Mouse (Mus musculus) liver, embryonic 13.5 days (tissue): ENCODE measurements around the gene Laptm5. TPM values are rescaled to one million over a fixed set of nuclear protein-coding genes. Genes with fewer than 3 reads are reported as not detected.

Source experiments
- ATAC-seq: fragments of 200-750 bp; cut with Nextera tagmentation; 2 replicates; pipeline ENCODE4 v1.8.0; 2017; ENCODE audit warnings: low read depth, mild to moderate bottlenecking, moderate number of reproducible peaks, moderate library complexity
- DNase-seq: peaks from one replicate; pipeline ENCODE4 v3.0.0; 2022
- H3K27ac ChIP-seq: fragments of 300-500 bp; sonication (generic); 2 replicates; pipeline ENCODE4 v1.5.1; 2015; ENCODE audit warnings: moderate library complexity, mild to moderate bottlenecking, inconsistent platforms
- H3K27me3 ChIP-seq: fragments of 300-500 bp; sonication (generic); 2 replicates; pipeline ENCODE4 v1.6.1; 2015; ENCODE audit warnings: mild to moderate bottlenecking, inconsistent platforms
- H3K36me3 ChIP-seq: fragments of 300-500 bp; sonication (generic); 2 replicates; pipeline ENCODE4 v1.6.1; 2015; ENCODE audit warnings: mild to moderate bottlenecking, inconsistent platforms
- H3K4me1 ChIP-seq: fragments of 300-500 bp; sonication (generic); replicated peaks from 2 replicates; pipeline ENCODE4 v1.6.1; 2015; ENCODE audit warnings: inconsistent platforms
- H3K4me2 ChIP-seq: fragments of 300-500 bp; sonication (generic); 2 replicates; pipeline ENCODE4 v1.6.1; 2015; ENCODE audit warnings: inconsistent platforms, mild to moderate bottlenecking, moderate library complexity
- H3K4me3 ChIP-seq: fragments of 300-500 bp; sonication (generic); replicated peaks from 2 replicates; pipeline ENCODE4 v1.5.1; 2015; ENCODE audit warnings: mild to moderate bottlenecking, inconsistent platforms
- H3K9ac ChIP-seq: fragments of 300-500 bp; sonication (generic); 2 replicates; pipeline ENCODE4 v1.6.1; 2015; ENCODE audit warnings: mild to moderate bottlenecking, inconsistent platforms
- H3K9me3 ChIP-seq: fragments of 300-500 bp; sonication (generic); replicated peaks from 2 replicates; pipeline ENCODE4 v1.6.1; 2016; ENCODE audit warnings: inconsistent platforms
- WGBS: fragments of 180-500 bp; shearing (Covaris S2); methylation state at CpG from one replicate; pipeline ENCODE4 v1.1.7; 2015; ENCODE audit not compliant: insufficient replicate concordance; 5-methylcytosine and 5-hydroxymethylcytosine counted together
- polyA plus RNA-seq: library from polyadenylated mRNA; unstranded; fragments of >200 nt; fragmentation: Nextera tagmentation; extraction: Ambion mirVana; gene quantifications from 2 replicates; pipeline ENCODE4 v1.2.1, GENCODE M21; 2015

Gene Laptm5
- 54.1 and 58.3 TPM in 2 replicates for polyA plus RNA-seq

DNA sequence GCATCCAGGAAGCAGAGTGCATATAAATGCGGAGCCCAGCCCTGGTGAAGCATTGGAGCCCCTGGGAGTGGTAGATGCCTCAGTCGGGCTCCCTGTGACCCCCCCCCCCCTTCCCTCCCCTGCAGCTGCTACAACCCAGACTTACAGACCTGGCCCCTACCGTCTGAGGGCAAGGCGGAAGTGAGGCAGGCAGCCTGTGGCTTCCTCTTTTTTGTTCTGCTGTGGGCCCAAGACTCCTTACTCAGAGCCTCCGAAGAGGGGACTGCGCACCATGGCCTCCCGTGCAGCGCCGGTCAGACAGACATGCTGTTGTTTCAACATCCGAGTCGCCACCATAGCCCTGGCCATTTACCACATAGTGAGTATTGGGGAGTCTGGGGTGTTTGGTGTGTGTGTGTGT lies at the start of gene Laptm5:
TSS of gene Laptm5 (plus strand) at position 49 of the 400 bp plus-strand sequence.
- Histone ChIP-seq H3K9me3 (no peaks in the 10 kb centered on the region), H3K4me3 (peak within 1 kb of the TSS; percentile 30), H3K4me1 (peaks cover 65% of the 10 kb centered on the region), H3K36me3 (no peaks in the 10 kb centered on the region), H3K27me3 (no peaks in the 10 kb centered on the region), H3K9ac (peak within 1 kb of the TSS; percentile 51), H3K4me2 (peak within 1 kb of the TSS; percentile 41), H3K27ac (peak within 1 kb of the TSS; percentile 72)
- ATAC-seq (no peak), DNase-seq (no peak)
- 15% methylated on average over 11 of the region's 11 CpGs for WGBS

GRCm38 (mm10) chr4:130865460-130865859 lies 47.5 kb upstream of the Laptm5 start:
- Histone ChIP-seq H3K36me3 (no peaks in the 10 kb centered on the region), H3K27ac (no peak overlapping the region), H3K9me3 (no peaks in the 10 kb centered on the region), H3K4me1 (no peaks in the 10 kb centered on the region), H3K27me3 (peaks cover 49% of the 10 kb centered on the region), H3K4me2 (no peak overlapping the region), H3K9ac (no peak overlapping the region), H3K4me3 (no peak overlapping the region)
- 41% methylated on average over 8 of the region's 9 CpGs for WGBS
- ATAC-seq: no peak
- no peak for DNase-seq

GRCm38 (mm10) chr4:130865901-130866371 lies 47.0 kb upstream of the Laptm5 start:
- H3K36me3 ChIP-seq: no peaks in the 10 kb centered on the region
- no peaks in the 10 kb centered on the region for H3K4me1 ChIP-seq
- H3K4me3 ChIP-seq: no peak overlapping the region
- H3K27me3 ChIP-seq: peaks cover 44% of the 10 kb centered on the region
- ATAC-seq: no peak
- H3K9ac ChIP-seq: no peak overlapping the region
- H3K4me2 ChIP-seq: no peak overlapping the region
- H3K9me3 ChIP-seq: no peaks in the 10 kb centered on the region
- no peak overlapping the region for H3K27ac ChIP-seq
- DNase-seq: no peak
- 40% methylated on average over 8 of the region's 8 CpGs for WGBS

- ATAC-seq (no peak), DNase-seq (no peak)
- WGBS: 44% methylated on average over 6 of the region's 6 CpGs
- Histone ChIP-seq H3K9ac (no peak overlapping the region), H3K36me3 (no peaks in the 10 kb centered on the region), H3K9me3 (no peaks in the 10 kb centered on the region), H3K4me3 (no peak overlapping the region), H3K27ac (no peak overlapping the region), H3K4me2 (no peak overlapping the region), H3K27me3 (peaks cover 26% of the 10 kb centered on the region), H3K4me1 (no peaks in the 10 kb centered on the region)
These were observed 45.0 kb upstream of the Laptm5 start for GRCm38 (mm10) chr4:130867940-130868339.

GRCm38 (mm10) chr4:130868803-130869202 lies 44.1 kb upstream of the Laptm5 start:
- no peak for ATAC-seq
- peaks cover 22% of the 10 kb centered on the region for H3K27me3 ChIP-seq
- DNase-seq: no peak
- H3K36me3 ChIP-seq: no peaks in the 10 kb centered on the region
- H3K4me1 ChIP-seq: no peaks in the 10 kb centered on the region
- H3K4me2 ChIP-seq: no peak overlapping the region
- H3K9ac ChIP-seq: no peak overlapping the region
- H3K27ac ChIP-seq: no peak overlapping the region
- H3K9me3 ChIP-seq: no peaks in the 10 kb centered on the region
- H3K4me3 ChIP-seq: no peak overlapping the region
- 31% methylated on average over 5 of the region's 5 CpGs for WGBS

DNA sequence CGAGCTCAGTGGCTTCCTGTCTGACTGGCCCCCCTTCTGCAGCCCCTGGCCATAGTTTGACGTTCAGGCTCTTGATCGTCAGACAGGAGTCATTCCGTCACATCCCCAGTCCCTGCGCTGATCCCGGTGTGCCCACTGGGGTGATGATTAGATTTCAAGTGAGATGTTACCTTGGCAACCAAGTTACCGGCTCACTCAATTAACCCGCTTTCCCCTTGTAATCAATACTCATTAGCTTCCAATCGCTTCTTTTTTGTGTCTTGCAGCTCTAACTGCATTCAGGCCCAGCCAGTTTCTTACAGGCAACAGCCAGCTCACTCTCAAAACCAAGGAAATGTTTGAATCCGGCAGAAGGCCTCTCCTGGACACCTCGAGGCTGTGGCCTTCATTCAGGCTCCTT lies 40.5 kb upstream of the Laptm5 start:
- 53% methylated on average over 11 of the region's 11 CpGs for WGBS
- H3K4me2 ChIP-seq: no peak overlapping the region
- H3K9me3 ChIP-seq: no peaks in the 10 kb centered on the region
- no peak overlapping the region for H3K27ac ChIP-seq
- no peaks in the 10 kb centered on the region for H3K36me3 ChIP-seq
- ATAC-seq (no peak), DNase-seq (no peak)
- H3K27me3 ChIP-seq: peaks cover 27% of the 10 kb centered on the region; the same call in 1 of the 2 replicates
- no peak overlapping the region for H3K9ac ChIP-seq
- no peak overlapping the region for H3K4me3 ChIP-seq
- no peaks in the 10 kb centered on the region for H3K4me1 ChIP-seq

DNA sequence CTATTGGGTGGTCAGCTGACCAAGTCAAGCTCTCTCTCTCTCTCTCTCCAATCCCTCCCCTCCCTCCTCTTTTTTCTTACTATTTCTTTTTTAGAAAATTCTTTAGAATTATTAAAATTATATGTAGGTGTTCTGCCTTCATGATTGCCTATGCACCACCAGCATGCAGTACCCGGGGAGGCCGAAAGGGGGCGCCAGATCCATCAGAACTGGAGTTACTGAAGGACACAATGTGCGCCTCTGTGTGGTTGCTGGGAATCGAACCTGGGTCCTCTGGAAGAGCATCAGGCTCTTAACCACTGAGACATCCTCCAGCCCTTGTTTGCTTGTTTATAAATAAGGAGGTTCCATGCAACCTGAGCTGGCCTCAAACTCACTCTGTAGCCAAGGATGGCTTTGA lies 39.5 kb upstream of the Laptm5 start:
- WGBS: 56% methylated on average over 5 of the region's 5 CpGs
- no peak for ATAC-seq
- Histone ChIP-seq H3K4me2 (no peak overlapping the region), H3K4me1 (0 out of 2 replicates have a peak, but pooled peaks cover 2% of the 10 kb centered on the region), H3K36me3 (no peaks in the 10 kb centered on the region), H3K27me3 (peaks cover 24% of the 10 kb centered on the region; the same call in 1 of the 2 replicates), H3K4me3 (no peak overlapping the region), H3K9me3 (no peaks in the 10 kb centered on the region), H3K9ac (no peak overlapping the region), H3K27ac (no peak overlapping the region)
- no peak for DNase-seq

DNA sequence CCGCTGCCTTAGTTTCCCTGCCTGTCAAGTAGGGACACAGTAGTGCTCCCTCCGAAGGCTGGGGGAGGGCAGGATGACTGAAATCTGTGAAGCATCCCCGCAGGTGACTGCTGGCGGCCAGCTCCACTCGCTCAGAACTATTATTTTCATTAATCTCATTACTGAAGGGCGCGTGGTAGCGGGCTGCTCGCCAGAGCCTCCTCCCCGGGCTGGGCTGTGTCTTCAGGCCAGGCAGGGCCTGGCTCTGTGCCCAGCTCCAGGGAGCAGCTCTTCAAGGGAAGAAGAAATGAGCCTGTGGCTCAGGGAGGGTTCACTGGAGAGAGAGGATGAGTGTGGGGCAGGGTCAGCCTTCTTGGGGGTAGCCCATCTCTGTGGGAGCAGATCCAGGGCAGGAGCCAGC lies 38.3 kb upstream of the Laptm5 start:
- Histone ChIP-seq H3K4me1 (0 out of 2 replicates have a peak, but pooled peaks cover 2% of the 10 kb centered on the region), H3K9me3 (no peaks in the 10 kb centered on the region), H3K27me3 (peaks cover 24% of the 10 kb centered on the region; the same call in 1 of the 2 replicates), H3K9ac (no peak overlapping the region), H3K4me3 (no peak overlapping the region), H3K36me3 (no peaks in the 10 kb centered on the region), H3K4me2 (no peak overlapping the region), H3K27ac (no peak overlapping the region)
- DNase-seq: no peak
- no peak for ATAC-seq
- WGBS: 35% methylated on average over 10 of the region's 10 CpGs

- Histone ChIP-seq H3K27ac (no peak overlapping the region), H3K4me1 (0 out of 2 replicates have a peak, but pooled peaks cover 2% of the 10 kb centered on the region), H3K9ac (no peak overlapping the region), H3K27me3 (peaks cover 24% of the 10 kb centered on the region; the same call in 1 of the 2 replicates), H3K9me3 (no peaks in the 10 kb centered on the region), H3K4me3 (no peak overlapping the region), H3K36me3 (no peaks in the 10 kb centered on the region), H3K4me2 (no peak overlapping the region)
- ATAC-seq: no peak
- no peak for DNase-seq
- WGBS: 47% methylated on average over 14 of the region's 14 CpGs
These were observed 36.8 kb upstream of the Laptm5 start for GRCm38 (mm10) chr4:130876016-130876726.

DNA sequence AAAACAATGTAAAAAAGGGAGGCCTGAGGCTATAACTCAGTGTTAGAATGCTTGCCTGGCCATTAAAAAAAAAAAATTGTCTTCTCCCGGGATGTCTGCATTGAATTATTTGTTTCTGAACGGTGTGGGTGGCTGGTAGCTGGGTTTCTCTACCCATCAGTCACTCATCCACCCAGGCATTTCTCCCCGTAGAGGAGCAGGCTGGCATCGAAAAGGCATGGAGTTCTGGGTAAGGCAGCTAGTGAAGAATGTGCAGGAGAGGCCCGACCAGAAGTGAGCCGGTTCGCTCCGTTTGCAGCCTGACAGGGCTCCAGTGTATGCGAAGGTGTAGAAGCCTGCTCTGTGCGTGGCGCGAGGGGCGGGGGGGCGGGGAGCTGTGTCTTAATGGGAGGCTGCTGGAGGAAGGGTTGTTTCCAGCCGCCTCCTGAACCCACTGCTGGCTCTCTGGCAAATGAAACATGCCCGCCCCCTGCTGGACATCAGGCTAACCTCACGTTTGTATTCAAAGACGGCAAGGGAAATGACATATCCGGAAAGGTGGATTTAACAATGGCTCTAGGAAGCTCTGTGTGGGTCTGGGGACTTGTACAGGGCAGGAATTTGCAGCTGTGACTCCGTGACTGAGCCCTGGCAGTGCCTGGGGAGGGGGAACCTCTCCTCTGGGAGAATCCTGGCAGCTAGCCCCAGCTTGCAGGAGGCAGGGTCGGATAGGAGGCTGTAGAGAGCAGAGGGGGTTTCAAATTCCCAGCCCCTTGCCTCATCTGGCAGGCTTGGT lies 34.5 kb upstream of the Laptm5 start:
- Histone ChIP-seq H3K4me2 (no peak overlapping the region), H3K4me3 (no peak overlapping the region), H3K9me3 (no peaks in the 10 kb centered on the region), H3K9ac (no peak overlapping the region), H3K4me1 (0 out of 2 replicates have a peak, but pooled peaks cover 2% of the 10 kb centered on the region), H3K27me3 (peaks cover 24% of the 10 kb centered on the region; the same call in 1 of the 2 replicates), H3K27ac (no peak overlapping the region), H3K36me3 (no peaks in the 10 kb centered on the region)
- DNase-seq (peak; percentile 47), ATAC-seq (0 out of 2 replicates have a peak, but pooled peaks have one; percentile 34)
- WGBS: 12% methylated on average over 21 of the region's 21 CpGs

DNA sequence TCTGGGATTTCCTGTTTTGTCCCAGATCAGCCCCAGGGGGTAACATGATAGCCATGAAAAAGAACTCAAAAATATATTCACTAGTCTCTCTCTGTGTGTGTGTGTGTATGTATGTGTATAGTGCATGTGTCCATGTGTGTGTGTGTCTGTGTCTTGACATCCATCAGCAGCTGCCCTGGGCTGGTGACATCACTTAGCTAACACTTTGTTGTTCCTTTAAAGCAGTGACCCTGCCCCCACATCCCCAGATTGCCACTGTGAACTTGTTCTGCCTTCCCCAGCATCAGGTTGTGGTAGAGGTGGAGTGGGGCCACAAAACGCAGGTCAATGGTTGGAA lies 33.9 kb upstream of the Laptm5 start:
- no peak overlapping the region for H3K4me3 ChIP-seq
- H3K27ac ChIP-seq: no peak overlapping the region
- H3K9ac ChIP-seq: no peak overlapping the region
- H3K27me3 ChIP-seq: peaks cover 24% of the 10 kb centered on the region; the same call in 1 of the 2 replicates
- H3K4me1 ChIP-seq: 0 out of 2 replicates have a peak, but pooled peaks cover 2% of the 10 kb centered on the region
- no peak for DNase-seq
- H3K9me3 ChIP-seq: no peaks in the 10 kb centered on the region
- H3K36me3 ChIP-seq: no peaks in the 10 kb centered on the region
- no peak overlapping the region for H3K4me2 ChIP-seq
- no peak for ATAC-seq
- WGBS: 45% methylated on average over 1 of the region's 1 CpGs
